Mouse (Mus musculus) MEL (cell line): Measurements from ENCODE around the gene Tiam1. TPM values are rescaled to one million over a fixed set of nuclear protein-coding genes. Genes with fewer than 3 reads are reported as not detected.

ENCODE experiments used
- DNase-seq: peaks from one replicate; pipeline ENCODE4 v3.0.0; 2011; ENCODE audit warnings: low read depth, low spot score
- H3K27ac ChIP-seq: 2 replicates; pipeline ENCODE4 v1.5.1; 2012; ENCODE audit warnings: low read depth, mild to moderate bottlenecking, control low read depth, low read length, moderate library complexity; ENCODE audit not compliant: control insufficient read depth
- H3K27me3 ChIP-seq, 2 experiments: fragments of 150-350 bp in 1 of 2; sonication (generic) in 1 of 2; 2 replicates each; pipeline ENCODE4 v1.6.1; 2012; ENCODE audit warnings: low read length in 2 of 2, mild to moderate bottlenecking in 2 of 2, improper control_type of control experiment in 1 of 2, moderate library complexity in 1 of 2; ENCODE audit not compliant: insufficient read depth in 2 of 2, control insufficient read depth in 1 of 2
- H3K36me3 ChIP-seq, 2 experiments: 2 replicates each; pipeline ENCODE4 v1.6.1; 2012 to 2014; ENCODE audit warnings: low read length in 2 of 2, improper control_type of control experiment in 1 of 2, inconsistent platforms in 1 of 2, mild to moderate bottlenecking in 1 of 2; ENCODE audit not compliant: insufficient read depth in 2 of 2, control insufficient read depth in 1 of 2
- H3K4me1 ChIP-seq, 2 experiments: fragments of 150-350 bp in 1 of 2; sonication (generic) in 1 of 2; 2 replicates each; pipeline ENCODE4 v1.6.1; 2012; ENCODE audit warnings: low read length in 2 of 2, improper control_type of control experiment in 1 of 2, mild to moderate bottlenecking in 1 of 2; ENCODE audit not compliant: insufficient read depth in 2 of 2, control insufficient read depth in 1 of 2
- H3K4me3 ChIP-seq, 2 experiments: fragments of 150-350 bp in 1 of 2; sonication (generic) in 1 of 2; 2 replicates each; pipeline ENCODE4 v1.5.1; 2012; ENCODE audit warnings: low read depth in 2 of 2, low read length in 2 of 2, mild to moderate bottlenecking in 2 of 2, moderate library complexity in 2 of 2, control low read depth in 1 of 2, improper control_type of control experiment in 1 of 2; ENCODE audit not compliant: control insufficient read depth in 1 of 2, insufficient read depth in 1 of 2
- H3K79me2 ChIP-seq: 2 replicates; pipeline ENCODE4 v1.6.1; 2012; ENCODE audit warnings: mild to moderate bottlenecking, low read length, moderate library complexity; ENCODE audit not compliant: control insufficient read depth, poor library complexity, insufficient read depth
- H3K9ac ChIP-seq: 2 replicates; pipeline ENCODE4 v1.6.1; 2012; ENCODE audit warnings: low read depth, mild to moderate bottlenecking, control low read depth, low read length, moderate library complexity; ENCODE audit not compliant: control insufficient read depth, poor library complexity, severe bottlenecking
- H3K9me3 ChIP-seq: fragments of 150-350 bp; sonication (generic); replicated peaks from 2 replicates; pipeline ENCODE4 v1.6.1; 2012; ENCODE audit warnings: mild to moderate bottlenecking, low read length, improper control_type of control experiment, moderate library complexity; ENCODE audit not compliant: insufficient read depth
- BHLHE40 ChIP-seq: IDR thresholded peaks from 2 replicates; pipeline ENCODE4 v1.6.1; 2012; ENCODE audit warnings: low read depth, mild to moderate bottlenecking, inconsistent platforms, low read length, improper control_type of control experiment, borderline replicate concordance
- CHD1 ChIP-seq: IDR thresholded peaks from 2 replicates; pipeline ENCODE4 v1.6.1; 2012; ENCODE audit warnings: low read depth, mild to moderate bottlenecking, inconsistent platforms, low read length, improper control_type of control experiment
- CTCF ChIP-seq, 3 experiments: IDR thresholded peaks in 2 of 3; conservative IDR thresholded peaks in 1 of 3; 2 replicates each; pipeline ENCODE4 v1.5.1; 2011 to 2012; ENCODE audit warnings: low read length in 3 of 3, low read depth in 2 of 3, mild to moderate bottlenecking in 2 of 3, improper control_type of control experiment in 1 of 3, inconsistent platforms in 1 of 3, mixed read lengths in 1 of 3, moderate library complexity in 1 of 3; ENCODE audit not compliant: control insufficient read depth in 1 of 3, insufficient read depth in 1 of 3, poor library complexity in 1 of 3, severe bottlenecking in 1 of 3
- ELF1 ChIP-seq: IDR thresholded peaks from 2 replicates; pipeline ENCODE4 v1.6.1; 2014; ENCODE audit warnings: low read depth, mild to moderate bottlenecking, inconsistent platforms, low read length, improper control_type of control experiment, moderate library complexity
- EP300 ChIP-seq, 2 experiments: IDR thresholded peaks; 2 replicates each; pipeline ENCODE4 v1.6.1; 2011; ENCODE audit warnings: improper control_type of control experiment in 2 of 2, low read length in 2 of 2, low read depth in 1 of 2, mild to moderate bottlenecking in 1 of 2
- GABPA ChIP-seq: IDR thresholded peaks from 2 replicates; pipeline ENCODE4 v1.6.1; 2012; ENCODE audit warnings: low read depth, mild to moderate bottlenecking, inconsistent platforms, low read length, improper control_type of control experiment, moderate library complexity
- JUND ChIP-seq: IDR thresholded peaks from 2 replicates; pipeline ENCODE4 v1.6.1; 2011; ENCODE audit warnings: low read depth, mild to moderate bottlenecking, improper control_type of control experiment, low read length
- KAT2A ChIP-seq: conservative IDR thresholded peaks from 2 replicates; pipeline ENCODE4 v1.6.1; 2012; ENCODE audit warnings: low read depth, low read length, improper control_type of control experiment, inconsistent platforms
- MAFK ChIP-seq: IDR thresholded peaks from 2 replicates; pipeline ENCODE4 v1.6.1; 2011; ENCODE audit warnings: low read depth, mild to moderate bottlenecking, low read length, improper control_type of control experiment, borderline replicate concordance
- MAX ChIP-seq: IDR thresholded peaks from 2 replicates; pipeline ENCODE4 v1.6.1; 2011; ENCODE audit warnings: low read length, improper control_type of control experiment
- MAZ ChIP-seq: IDR thresholded peaks from 2 replicates; pipeline ENCODE4 v1.6.1; 2012; ENCODE audit warnings: low read depth, mild to moderate bottlenecking, inconsistent platforms, low read length, improper control_type of control experiment
- MXI1 ChIP-seq: IDR thresholded peaks from 2 replicates; pipeline ENCODE4 v1.6.1; 2011; ENCODE audit warnings: mild to moderate bottlenecking, low read depth, low read length, improper control_type of control experiment
- MYB ChIP-seq: IDR thresholded peaks from 2 replicates; pipeline ENCODE4 v1.6.1; 2011; ENCODE audit warnings: mild to moderate bottlenecking, low read depth, low read length, improper control_type of control experiment
- NELFE ChIP-seq: IDR thresholded peaks from 2 replicates; pipeline ENCODE4 v1.6.1; 2011; ENCODE audit warnings: low read depth, low read length, improper control_type of control experiment
- POLR2A ChIP-seq, 2 experiments: IDR thresholded peaks; 2 replicates each; pipeline ENCODE4 v1.6.1; 2011 to 2012; ENCODE audit warnings: low read length in 2 of 2, mild to moderate bottlenecking in 2 of 2, control low read depth in 1 of 2, improper control_type of control experiment in 1 of 2, low read depth in 1 of 2, moderate library complexity in 1 of 2; ENCODE audit not compliant: control insufficient read depth in 1 of 2, insufficient read depth in 1 of 2, poor library complexity in 1 of 2
- POLR2AphosphoS2 ChIP-seq: IDR thresholded peaks from 2 replicates; pipeline ENCODE4 v1.6.1; 2011; ENCODE audit warnings: low read length, improper control_type of control experiment
- POLR2AphosphoS5 ChIP-seq: IDR thresholded peaks from 2 replicates; pipeline ENCODE4 v1.6.1; 2012; ENCODE audit warnings: low read depth, borderline replicate concordance, mild to moderate bottlenecking, inconsistent platforms, low read length, moderate library complexity, mixed read lengths
- RAD21 ChIP-seq: IDR thresholded peaks from 2 replicates; pipeline ENCODE4 v1.6.1; 2011; ENCODE audit warnings: mild to moderate bottlenecking, low read depth, low read length, improper control_type of control experiment
- SMC3 ChIP-seq: IDR thresholded peaks from 2 replicates; pipeline ENCODE4 v1.6.1; 2011; ENCODE audit warnings: low read depth, low read length, improper control_type of control experiment
- USF1 ChIP-seq: IDR thresholded peaks from 2 replicates; pipeline ENCODE4 v1.6.1; 2014; ENCODE audit warnings: low read depth, mild to moderate bottlenecking, inconsistent platforms, low read length, improper control_type of control experiment, moderate library complexity
- ZC3H11A ChIP-seq: IDR thresholded peaks from 2 replicates; pipeline ENCODE4 v1.6.1; 2012; ENCODE audit warnings: low read depth, mild to moderate bottlenecking, inconsistent platforms, low read length, improper control_type of control experiment
- ZKSCAN1 ChIP-seq: IDR thresholded peaks from 2 replicates; pipeline ENCODE4 v1.6.1; 2012; ENCODE audit warnings: low read depth, mild to moderate bottlenecking, inconsistent platforms, low read length, improper control_type of control experiment, moderate library complexity
- ZMIZ1 ChIP-seq: IDR thresholded peaks from 2 replicates; pipeline ENCODE4 v1.6.1; 2012; ENCODE audit warnings: low read depth, mild to moderate bottlenecking, inconsistent platforms, low read length, improper control_type of control experiment, moderate library complexity
- ZNF384 ChIP-seq: IDR thresholded peaks from 2 replicates; pipeline ENCODE4 v1.6.1; 2012; ENCODE audit warnings: low read depth, mild to moderate bottlenecking, inconsistent platforms, low read length, improper control_type of control experiment
- polyA plus RNA-seq, 2 experiments: library from polyadenylated mRNA; stranded (reverse) in 1 of 2; unstranded in 1 of 2; fragments of >175 nt in 1 of 2; fragments of >200 nt in 1 of 2; gene quantifications; 2 replicates each; pipeline versions ENCODE4 v1.2.1 to v1.2.4; 2012; ENCODE audit warnings: low replicate concordance in 2 of 2, low read depth in 1 of 2; ENCODE audit not compliant: insufficient read length in 2 of 2, insufficient read depth in 1 of 2, missing spikeins in 1 of 2
- total RNA-seq: library from RNA; depleted of rRNA; stranded (reverse); fragments of 300-350 nt; gene quantifications from 2 replicates; pipeline ENCODE4 v1.2.3, GENCODE M21; 2012

Gene Tiam1
- total and polyA plus RNA-seq, 3 experiments, result 15.0 to 23.9 (median 19.9) TPM

DNA sequence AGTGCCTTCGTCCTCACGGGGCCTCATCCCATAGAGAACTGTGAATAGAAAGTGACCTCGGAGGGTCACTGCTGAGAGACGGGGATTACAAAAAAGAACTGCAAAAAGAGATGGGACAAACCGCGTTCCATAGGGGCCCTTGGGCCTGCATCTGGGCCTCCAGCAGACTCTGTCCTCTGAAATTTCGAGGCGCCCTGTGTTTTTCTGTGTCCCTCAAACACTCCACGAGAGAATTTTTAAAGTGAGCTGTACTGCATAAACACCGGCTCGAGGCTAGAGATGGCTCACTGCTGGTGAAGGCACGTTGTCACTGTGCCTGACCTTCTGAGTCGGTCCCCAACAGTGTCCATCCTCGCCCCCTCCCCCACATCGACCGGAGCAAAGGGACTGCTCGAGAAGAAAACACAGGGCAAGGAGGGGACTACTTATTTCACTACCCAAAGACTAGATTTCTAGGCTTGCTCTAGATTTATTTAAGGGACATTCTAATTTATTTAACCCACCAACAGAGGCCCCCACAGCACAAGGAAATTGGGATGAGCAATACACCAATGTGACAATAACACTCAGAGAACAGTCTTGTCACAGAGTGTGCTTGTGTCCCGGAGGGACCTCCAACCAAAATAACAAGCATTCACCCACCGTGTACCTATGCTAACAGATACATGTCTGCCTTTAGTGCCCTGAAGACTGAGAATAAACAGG, 200.2 kb downstream of the Tiam1 start:
- no peak for TF ChIP-seq ELF1
- TF ChIP-seq ZKSCAN1, result no peak
- no peak for TF ChIP-seq MAX
- no peak for TF ChIP-seq USF1
- TF ChIP-seq KAT2A, result no peak
- TF ChIP-seq MXI1, result no peak
- no peak for TF ChIP-seq MYB
- TF ChIP-seq JUND, result no peak
- TF ChIP-seq POLR2A (IDR thresholded peaks at IDR 0.05; ENCODE audit: control insufficient read depth in 1 of 2, insufficient read depth in 1 of 2, low read depth in 1 of 2, low read length in 2 of 2, poor library complexity in 1 of 2), result no peak
- TF ChIP-seq EP300 (IDR thresholded peaks at IDR 0.05; ENCODE audit: low read depth in 1 of 2, low read length in 2 of 2), result no peak
- no peak for TF ChIP-seq ZNF384
- no peak for TF ChIP-seq ZMIZ1
- TF ChIP-seq SMC3, result 0 out of 2 replicates have a peak, but pooled peaks have one; percentile 14
- no peak for TF ChIP-seq GABPA
- peak; percentile 31 for TF ChIP-seq RAD21
- no peak for TF ChIP-seq NELFE
- TF ChIP-seq POLR2AphosphoS2, result no peak
- no peak for TF ChIP-seq BHLHE40
- no peak for TF ChIP-seq POLR2AphosphoS5
- TF ChIP-seq CTCF (IDR thresholded peaks at IDR 0.05 in 2 of 3, conservative IDR thresholded peaks at IDR 0.05 in 1 of 3; ENCODE audit: control insufficient read depth in 1 of 3, insufficient read depth in 1 of 3, low read depth in 2 of 3, low read length in 3 of 3, poor library complexity in 1 of 3, severe bottlenecking in 1 of 3), result peak in 1 of 3 experiments; percentile 22; a peak in 2 of 6 replicates
- TF ChIP-seq MAFK, result no peak
- TF ChIP-seq CHD1, result no peak
- no peak; the same call in 1 of the 2 replicates for TF ChIP-seq ZC3H11A
- TF ChIP-seq MAZ, result no peak
- TF ChIP-seq, all 39 proteins: peak for 3
- Histone ChIP-seq H3K9ac (no peak overlapping the region), H3K9me3 (no peaks in the 10 kb centered on the region), H3K27me3 (no peaks in the 10 kb centered on the region), H3K4me3 (no peak overlapping the region), H3K36me3 (no peaks in the 10 kb centered on the region), H3K27ac (no peak overlapping the region), H3K4me1 (peaks cover 0 to 2% of the 10 kb centered on the region in 2 experiments; a peak in 2 of 4 replicates), H3K79me2 (no peaks in the 10 kb centered on the region)
- DNase-seq, result no peak
